Mouse (Mus musculus) lung, postnatal 0 days (tissue): ENCODE data around the gene Brsk2.

Experiments
- CTCF ChIP-seq: IDR thresholded peaks from 2 replicates; pipeline ENCODE4 v1.5.1; 2016; ENCODE audit warnings: antibody characterized with exemption, mild to moderate bottlenecking
- EP300 ChIP-seq: IDR thresholded peaks from 2 replicates; pipeline ENCODE4 v1.6.1; 2016; ENCODE audit warnings: antibody characterized with exemption, mild to moderate bottlenecking, control low read depth

- TF ChIP-seq CTCF (no peak), EP300 (no peak)
Observed at GRCm38 (mm10) chr7:141952920-141953319, 3.4 kb downstream of the Brsk2 start.
